Mouse (Mus musculus): ENCODE data around the gene Pnma1. TPM values are rescaled to one million over a fixed set of nuclear protein-coding genes. Genes with fewer than 3 reads are reported as not detected.

Gene Pnma1
- total RNA-seq (2021), result 0.64 TPM in 1 of 2 replicates, not detected in the other
- long read RNA-seq, result 0 reads

DNA sequence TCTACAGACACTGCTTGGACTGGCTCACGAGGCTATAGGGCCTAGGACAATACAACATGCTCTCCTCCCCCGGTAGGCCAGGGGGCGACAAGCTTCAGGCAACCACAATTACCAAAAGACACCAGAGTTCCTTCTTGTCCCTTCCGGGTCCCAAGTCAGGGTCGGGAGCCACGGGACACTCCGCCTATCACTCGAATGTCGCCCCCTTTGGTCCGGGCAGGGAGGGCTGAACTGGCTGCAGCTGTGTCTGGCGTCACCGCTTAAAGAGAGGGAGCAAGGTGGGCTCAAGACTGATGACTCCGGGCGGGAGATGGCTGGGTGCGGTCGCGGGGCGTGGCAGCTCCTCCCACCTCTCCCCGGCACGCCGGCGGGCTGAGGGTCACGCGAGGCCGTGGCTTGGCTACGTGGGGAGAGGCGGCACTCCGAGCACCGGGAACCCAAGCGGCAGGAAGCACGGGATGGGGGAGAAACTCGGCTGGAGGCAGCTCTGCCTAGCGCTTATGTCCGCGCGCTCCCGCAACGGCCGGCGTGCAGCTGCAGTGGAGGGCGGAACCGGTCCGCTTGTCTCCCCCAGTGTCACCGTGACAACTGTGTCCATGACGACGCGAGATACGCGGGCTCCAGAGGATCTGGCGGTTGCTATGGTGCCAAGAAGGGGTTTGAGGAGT lies at the start of gene Pnma1:
TSS of gene Pnma1 (minus strand) at position 536 of the 668 bp plus-strand sequence.
- DNase-seq, result peak; percentile 69

DNA sequence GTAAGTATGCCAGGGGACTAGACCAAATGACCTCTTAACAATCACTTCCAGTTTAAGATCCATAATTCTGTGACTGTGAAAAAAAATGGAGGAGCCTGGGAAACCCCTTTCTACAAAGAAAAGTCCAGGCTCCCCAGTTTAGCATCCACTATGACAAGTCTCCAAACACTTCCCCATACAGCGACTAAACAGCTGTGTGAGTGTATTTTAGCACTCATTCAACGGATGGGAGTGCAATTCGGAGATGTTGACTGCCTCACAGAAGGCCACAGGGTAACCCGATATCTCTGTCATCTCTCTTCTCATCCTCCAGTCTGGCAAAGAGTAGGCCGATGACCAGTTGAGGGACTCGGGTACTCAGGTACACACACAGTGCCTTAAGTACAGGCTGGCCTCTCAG lies 46.9 kb upstream of the Pnma1 start:
- no peak for DNase-seq

DNA sequence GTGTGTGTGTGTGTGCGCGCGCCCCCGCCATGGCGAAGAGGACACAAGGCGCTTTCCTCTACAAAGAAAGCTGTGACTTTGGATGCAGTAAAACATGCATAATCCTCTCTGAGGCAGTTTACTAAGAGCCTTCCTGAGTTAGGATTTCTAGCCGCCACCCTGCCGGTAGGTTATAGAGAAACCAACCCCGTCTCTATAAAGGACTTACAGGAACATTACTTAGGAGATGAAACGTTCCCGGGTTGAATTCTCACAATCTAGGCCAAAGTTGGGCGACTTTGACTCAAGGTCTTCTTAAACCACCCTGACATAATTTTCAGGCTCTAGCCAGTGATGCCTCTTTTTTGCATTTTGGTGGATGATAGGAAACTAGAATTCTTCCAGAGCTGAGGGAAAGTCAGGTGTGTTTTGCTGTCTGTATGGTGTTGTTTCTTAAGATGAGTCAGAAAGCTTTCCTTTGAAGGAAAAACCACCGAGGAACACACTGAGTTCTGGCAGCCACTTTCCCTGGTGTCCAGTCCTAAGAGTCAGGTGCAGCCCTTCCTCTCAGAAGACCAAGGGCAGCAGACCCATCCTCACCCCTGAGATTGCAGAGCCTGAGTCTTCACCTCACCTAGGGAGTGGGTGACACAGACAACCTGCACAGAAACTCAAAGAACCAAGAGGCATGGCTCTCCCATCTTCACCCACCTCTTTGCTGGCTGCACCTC lies 46.3 kb upstream of the Pnma1 start:
- DNase-seq, result no peak

DNA sequence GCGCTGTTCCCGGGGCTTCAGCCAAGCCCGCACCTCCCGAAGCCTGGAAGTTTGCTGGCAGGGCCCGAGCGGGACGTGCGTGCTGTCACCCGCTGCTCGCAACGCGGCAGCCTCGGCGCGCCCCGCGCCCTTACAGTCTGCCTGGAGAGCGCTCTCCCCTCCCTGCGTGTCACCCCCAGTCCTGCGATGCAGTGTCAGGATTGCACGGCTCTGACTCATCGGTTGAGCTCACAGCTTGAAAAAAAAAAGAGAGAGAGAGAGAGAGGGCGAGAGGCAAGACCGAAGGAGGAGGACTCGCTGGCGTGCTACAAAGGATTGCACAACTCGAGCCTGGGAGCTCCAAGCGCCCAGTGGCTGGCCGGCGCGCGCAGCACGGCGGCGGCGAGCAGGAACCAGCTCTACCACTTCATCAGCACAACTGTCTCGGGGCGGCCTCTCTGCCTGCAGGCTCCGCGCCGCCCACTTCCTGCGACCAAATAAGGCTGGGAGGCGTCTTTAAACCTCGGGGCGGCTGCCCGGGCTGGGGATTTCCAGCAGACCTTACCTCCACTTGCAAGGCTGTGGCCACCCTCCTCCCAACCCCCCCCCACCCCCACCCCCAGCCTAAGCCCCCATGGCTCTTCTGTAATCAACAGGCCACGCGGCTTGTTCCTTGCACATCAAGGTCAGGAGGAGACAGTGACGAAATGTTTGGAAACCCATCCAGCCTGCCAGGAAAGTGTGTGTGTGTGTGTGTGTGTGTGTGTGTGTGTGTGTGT lies 45.5 kb upstream of the Pnma1 start:
- DNase-seq, result peak; percentile 91

DNA sequence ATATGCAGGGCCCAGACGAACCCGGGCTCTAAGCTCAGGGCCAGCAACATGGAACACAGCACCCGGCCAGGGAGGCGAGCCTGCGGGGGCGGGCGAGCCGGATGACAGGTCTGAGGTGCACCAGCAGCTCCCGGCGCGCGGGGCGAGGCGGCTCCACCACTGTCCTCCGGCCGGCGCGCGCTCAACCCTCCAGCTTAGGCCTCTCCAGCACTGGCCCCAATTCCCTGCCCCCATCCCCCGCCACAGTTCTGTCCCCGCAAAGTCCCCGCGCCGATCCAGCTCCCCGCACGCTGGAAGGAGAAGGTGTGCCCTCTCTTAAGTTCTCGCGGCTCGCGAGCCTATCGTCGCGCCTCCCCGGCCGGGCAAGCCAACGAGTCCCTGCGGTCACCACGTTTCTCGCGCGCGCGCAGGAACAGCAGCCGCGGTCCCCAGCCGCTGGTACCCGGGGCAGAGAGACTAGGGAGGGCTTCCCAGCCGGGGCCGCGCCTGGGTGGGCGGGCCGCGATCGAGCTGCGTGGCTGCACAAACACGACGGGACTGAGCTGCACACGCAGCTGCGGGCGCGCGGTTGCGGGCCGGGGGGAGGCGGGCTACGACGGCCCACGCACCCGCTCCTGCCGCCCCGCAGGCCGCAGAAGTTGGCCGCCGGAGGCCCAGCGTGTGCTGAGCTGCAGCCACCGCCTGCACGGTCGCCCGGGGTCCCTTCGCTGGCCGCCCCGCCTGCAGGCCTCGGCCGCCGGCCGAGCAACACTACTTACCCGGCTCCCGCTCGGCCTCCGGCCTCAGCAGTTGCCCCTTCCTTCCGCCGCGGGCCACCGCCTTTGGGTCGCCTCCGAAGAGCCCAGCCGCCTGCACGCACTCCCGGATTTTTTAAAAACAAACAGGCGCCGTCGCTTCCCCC lies 44.7 kb upstream of the Pnma1 start:
- DNase-seq, result peak; percentile 76

DNA sequence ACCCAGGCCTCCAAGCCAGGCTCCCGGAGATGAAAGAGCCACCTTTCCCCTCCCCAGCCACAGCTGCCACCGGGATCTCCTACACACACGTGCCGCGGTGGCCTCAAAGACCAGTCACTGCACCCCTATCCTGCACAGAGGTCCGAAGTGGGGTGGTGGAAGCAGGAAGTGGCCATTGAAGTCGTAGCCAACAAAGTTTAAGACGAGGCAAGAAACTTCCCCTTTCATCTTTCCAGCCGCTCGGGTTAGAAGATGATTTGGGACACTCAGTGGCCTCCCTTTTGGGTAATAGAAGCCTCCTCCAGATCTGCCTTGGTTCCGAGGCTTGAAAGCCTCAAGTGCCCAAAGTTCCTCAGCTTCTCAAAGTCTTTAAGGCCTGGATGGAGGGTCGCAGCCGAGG lies 44.0 kb upstream of the Pnma1 start:
- no peak for DNase-seq

DNA sequence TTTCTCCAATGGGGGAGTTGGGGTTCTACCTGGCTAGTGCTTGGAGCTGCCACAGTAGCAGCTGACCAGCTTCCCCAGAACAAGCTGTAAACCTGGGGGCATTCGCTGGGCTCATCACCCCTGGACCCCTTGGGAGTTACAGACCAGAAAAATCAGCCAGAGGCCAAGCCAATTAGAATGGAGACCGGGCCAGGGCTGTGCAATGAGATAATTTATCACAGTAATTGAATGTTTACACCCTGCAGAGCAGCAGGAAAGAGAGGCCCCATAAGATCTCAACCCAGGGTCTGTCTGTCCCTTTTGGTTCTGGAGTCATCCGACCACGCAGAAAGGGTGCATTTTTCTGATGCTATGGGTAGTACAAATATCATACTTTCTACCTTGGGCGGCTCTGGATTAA lies 43.5 kb upstream of the Pnma1 start:
- DNase-seq, result no peak

DNA sequence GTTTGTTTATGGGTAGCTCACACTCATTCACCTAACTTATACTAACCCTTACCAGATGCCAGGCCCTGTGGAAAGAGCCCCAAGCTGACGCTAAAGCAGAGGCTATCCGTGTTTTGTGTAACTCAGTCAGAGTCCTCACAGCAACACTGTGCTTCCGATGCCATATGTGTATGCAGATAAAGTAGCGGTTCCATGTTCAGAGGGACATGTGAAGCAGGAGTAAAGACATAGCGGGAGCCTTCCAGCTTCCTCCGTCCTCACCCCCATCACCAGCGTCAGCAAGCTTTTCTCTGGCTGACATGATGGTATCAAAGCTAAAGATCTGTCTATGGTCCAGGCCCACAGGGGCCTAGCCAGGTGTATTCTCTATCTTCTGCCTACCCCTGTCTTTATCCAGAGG lies 42.9 kb upstream of the Pnma1 start:
- no peak for DNase-seq

DNA sequence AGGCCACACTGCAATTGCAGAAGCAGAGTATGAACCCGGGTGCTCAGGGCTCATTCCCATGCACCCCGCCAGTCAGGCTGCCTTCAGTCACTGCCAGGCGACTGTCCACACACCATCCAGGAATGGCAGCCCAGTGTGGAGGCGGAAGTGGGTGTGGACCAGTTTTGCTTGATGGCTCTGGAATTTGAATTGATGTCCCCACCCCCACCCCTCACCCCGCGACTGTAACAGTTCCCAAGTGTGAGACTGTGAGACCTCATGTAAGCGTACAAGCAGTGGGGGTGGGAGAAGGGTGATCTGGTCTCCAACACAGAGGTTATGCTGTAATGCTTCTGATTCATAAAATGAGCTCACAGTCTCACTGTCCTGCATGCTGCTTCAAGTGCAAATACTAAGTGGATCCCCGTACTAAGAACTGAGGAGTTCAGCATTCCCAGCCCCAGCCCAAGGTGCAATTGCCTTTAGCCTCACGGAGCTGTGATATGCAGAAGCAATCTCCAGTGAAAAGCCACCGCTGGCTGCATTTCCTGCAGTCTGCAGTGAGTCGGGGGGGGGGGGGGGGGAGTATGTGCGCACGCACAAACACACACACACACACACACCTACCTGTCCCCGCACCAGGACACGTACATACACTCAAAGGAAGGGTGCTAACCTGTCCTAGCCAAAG lies 42.0 kb upstream of the Pnma1 start:
- DNase-seq, result no peak

DNA sequence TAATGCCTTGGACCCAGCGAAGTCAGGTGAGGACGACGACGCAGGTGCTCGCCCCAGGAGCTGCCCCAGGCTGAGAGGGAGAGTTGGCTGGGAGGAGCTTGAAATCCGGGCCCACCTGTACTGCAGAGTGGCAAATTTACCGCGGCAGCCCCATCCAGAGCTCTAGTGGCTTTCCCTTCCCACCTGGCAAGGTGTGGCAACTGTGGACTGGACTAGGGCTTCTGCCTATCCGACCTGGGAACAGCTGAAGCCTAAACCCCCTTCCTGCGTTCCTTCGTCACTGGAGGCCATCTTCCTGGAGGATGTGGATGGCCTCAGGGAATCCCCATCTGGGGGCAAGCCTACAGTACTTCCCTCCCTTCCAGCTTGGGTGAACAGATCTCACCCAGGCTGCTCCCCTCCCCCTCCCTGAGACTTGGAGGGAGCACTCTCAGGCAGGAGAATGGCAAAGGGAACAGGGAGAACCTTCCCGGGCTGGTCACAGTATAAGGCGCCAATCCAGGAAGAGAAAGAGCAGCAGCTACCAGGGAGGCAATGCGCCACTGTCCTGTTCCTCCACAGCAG lies 40.7 kb upstream of the Pnma1 start:
- DNase-seq, result no peak

DNA sequence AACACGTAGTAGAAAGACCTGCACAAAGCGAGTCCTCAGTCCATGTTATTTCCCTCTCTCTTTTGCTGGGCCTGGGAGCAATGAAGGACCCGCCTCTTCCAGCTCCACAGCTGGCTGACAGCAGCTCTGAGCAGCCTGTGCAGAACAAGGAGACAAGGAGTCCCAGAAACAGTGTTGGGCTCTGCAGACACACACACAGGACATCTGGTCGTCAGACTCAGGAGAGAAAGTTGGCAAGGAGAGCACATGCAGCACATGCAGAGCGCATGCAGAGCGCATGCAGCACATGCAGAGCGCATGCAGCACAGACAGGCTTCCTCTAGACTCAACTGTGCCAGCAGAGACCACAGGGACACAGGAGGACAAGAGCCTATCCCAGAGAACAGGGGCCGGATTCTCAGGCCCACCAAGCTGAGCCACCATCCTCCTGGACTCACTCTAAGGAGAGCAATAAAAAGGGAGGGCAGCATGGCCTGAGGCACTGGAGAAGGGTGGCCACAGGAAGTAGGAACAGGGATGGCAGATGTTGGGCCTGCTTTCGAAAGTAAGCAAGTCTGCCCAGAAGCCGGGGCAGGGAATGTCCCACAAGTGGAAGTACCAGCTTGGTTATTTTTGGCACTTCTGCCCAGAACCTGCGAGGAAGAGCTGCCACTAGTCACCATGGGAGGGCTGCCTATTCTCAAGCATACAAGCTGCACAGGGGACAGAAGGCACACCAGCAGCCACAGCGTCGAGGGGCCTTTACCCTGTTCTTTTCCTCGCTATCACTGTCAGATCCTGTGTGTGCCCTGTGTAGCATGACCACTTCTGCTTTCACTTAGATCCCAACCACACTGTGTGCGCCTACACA lies 39.7 kb upstream of the Pnma1 start:
- no peak for DNase-seq

DNA sequence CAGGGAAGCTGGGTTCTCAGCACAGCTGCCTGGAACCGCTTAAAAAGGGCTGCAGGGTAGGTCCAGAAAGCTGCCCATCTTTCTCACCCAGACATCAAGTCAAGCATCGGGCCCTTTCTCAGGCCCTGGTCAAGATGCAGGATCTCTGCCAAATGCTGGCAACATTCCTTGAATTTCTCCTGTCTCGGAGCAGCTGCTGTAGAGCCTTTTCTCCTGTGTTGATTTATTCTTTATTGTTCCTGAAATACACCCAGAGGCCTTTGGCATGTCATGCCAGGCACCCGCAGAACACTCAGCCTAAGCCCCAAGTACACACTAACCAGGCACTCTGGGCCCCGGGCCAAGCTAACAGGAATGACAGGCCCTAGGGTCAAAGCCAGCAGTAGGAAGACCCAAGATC lies 38.7 kb upstream of the Pnma1 start:
- peak; percentile 67 for DNase-seq

DNA sequence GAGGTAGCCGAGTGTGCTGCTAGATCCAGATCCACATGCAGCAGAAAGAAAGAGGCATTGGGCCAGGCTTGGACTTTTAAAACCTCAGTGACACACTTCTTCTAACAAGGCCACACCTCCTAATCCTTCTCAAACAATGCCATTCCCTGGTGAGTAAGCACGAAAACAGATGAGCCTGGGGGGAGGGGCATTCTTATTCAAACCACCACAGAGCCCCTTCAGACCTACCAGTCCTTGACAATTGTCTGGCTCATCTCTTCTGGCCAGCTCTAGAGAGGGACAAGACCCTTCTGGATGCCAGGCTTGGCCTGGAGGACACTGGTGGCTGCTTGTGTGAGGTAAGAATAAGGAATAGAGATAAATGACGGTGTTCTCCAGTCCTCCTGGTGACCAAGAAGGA lies 38.2 kb upstream of the Pnma1 start:
- no peak for DNase-seq

DNA sequence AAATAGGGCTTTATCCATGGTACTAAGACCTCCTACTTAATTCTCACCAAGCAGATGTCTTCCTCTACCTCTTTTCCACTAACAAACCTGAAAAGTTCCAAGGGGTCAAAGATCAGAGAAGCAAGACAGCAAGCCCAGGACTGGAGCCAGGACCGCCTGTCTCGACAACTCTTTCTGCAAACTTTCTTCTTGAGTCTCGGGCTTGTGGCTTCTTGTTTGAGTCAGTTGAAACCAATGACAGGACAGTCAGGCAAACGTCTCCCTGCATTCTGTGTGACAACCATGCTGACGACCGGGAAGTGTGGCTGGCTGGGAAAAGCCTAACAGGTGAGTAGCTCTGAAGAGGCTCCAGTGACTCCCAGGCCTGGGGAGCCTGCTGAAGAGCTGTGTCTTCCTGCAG lies 37.3 kb upstream of the Pnma1 start:
- DNase-seq, result no peak

DNA sequence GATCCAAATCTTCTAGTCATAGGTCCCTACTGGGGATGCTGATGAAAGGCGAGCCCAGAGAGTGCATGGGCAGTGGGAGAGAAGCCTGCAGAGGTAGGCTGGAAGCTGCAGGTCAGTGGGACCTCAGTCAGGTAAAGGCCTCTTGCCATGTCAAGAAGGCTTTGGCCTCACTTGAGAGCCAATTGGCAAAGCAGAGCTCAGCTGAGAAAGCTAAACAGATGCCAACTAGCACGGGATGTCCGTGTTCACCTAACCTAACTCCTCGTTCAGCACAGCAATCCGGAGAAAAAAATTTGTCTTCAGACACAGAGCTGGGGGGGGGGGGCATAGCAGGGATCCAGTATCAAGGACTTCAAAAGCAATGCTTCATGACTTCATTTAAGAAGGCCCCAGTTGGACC lies 36.7 kb upstream of the Pnma1 start:
- no peak for DNase-seq

DNA sequence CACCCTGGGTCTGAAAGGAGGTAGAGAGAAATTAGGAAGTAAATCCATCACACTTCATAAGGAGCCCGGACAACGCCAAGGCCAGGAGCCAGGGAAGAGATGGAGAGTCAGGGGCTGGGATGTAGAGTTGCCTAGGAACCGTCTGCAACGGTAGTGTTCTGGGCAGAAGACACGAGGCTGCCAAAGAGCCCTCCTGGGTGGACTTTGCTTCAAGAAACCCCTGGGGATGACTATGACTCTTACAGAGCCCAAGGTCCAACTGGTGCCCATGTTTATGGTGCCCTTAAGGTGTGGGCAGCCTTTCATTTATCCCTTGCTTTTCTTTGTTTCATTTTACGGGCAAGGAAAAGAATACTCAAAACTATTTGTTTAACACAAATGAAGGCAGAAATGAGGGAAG lies 33.7 kb upstream of the Pnma1 start:
- no peak for DNase-seq

DNA sequence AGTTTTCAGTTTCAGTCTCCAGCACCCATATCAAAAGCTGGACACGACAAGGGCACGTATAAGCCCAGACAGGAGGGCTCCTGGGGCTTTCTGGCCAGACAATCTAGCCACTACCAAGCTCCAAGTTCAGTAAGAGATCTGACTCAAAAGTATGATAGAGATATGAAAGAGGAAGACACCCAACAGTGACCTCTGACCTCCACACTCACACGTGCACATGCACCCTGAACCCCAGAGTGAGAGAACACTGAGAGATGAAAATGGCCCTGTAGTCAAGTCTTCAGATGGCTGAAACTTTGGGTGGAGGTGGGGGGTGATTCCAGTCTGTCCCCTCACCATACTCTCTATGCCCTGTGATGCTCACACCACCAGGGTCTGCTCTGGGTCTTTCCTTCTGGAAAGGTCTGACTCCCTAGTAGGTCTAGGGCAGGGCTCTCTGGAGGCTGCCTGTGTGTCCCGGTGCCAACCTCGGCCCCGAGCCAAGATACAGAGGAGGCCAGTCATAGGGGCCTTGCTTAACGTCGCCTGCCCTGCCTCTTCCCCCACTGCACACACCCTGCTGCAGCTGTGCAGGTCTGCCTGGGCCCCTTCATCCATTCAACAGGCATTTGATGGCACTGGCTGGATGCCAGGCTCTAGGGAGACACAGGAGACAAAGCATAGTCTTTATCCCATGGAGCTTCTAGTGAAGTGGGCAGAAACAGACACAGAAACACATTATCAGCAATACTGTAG lies 32.6 kb upstream of the Pnma1 start:
- peak; percentile 92 for DNase-seq

DNA sequence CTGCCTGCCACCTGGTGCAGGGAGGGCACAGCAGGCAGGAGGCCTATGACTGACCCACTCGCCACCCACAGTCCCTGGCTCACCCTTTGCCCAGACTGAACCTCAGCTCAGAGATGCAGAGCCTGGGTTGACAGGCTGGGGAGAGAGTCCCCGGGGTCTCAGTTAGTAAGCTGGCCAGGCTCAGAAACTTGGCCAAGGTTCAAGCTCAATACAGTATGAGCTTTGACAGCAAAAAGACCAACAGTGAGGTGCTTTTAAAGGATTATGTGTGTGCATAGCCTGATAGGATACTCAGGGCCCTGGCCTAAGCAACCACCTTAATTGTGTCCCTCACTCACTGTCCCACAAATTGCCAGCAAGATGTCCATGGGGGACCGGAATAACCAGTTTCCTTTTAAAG lies 31.8 kb upstream of the Pnma1 start:
- no peak for DNase-seq

DNA sequence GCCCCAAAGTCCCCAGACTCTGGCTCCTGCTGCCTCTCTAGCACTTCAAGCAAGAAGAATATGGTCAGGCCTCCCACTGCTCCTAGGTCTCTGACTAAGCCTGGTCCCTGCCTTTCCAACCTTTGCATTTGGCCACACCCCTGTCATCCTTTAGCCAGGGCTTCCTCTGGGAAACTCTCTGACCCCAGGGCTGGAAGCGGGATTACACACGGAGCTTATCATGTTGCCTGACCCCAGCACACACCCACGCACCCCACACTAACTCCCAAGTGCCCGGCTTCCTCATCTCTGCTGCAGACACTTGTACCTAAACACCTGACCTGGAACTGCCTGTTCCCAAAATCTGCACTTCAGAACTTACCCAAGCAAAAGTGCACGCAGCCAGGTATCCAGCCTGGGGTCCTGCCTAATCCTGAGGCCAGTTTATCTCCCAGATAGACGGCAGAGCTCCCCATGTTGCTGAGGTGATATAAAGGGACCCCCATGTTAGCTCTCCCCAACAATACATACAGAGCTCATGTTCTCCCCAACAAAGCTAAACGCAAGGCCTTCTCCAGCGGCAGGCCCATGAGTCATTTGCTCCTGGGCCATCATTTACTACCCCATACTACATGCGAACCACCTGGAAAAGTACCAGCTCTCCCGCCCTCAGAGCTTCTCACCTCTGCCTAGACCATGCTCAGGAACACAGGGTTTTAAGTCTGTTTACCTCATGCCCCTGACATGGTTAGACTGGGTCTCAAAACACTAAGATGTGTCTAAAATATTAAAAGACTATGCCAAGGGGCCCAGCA lies 30.6 kb upstream of the Pnma1 start:
- no peak for DNase-seq

All from adrenal gland, postnatal 25 days (tissue).